Mouse (Mus musculus): ENCODE measurements at regions not wholly inside any gene's neighbourhood (a gene's known extent, or its start where the extent isn't known, plus 50 kb on each side); places are given as distances from the start of the nearest gene placed in this dataset.

- WGBS = 53% methylated on average over 3 of the region's 3 CpGs
- Histone ChIP-seq H3K36me3 (no peaks in the 10 kb centered on the region), H3K9me3 (no peaks in the 10 kb centered on the region), H3K4me3 (no peak overlapping the region), H3K4me1 (no peaks in the 10 kb centered on the region), H3K9ac (no peak overlapping the region), H3K27ac (no peak overlapping the region), H3K27me3 (replicated peaks) (no peaks in the 10 kb centered on the region), H3K4me2 (replicated peaks) (no peak overlapping the region)
- no peak for ATAC-seq (ENCODE audit: low FRiP score, low read depth)
Measured at GRCm38 (mm10) chr4:95360336-95360967, 196.9 kb upstream of the Fggy start.

GRCm38 (mm10) chr4:95364376-95365082, 192.8 kb upstream of the Fggy start:
- Histone ChIP-seq H3K4me3 (no peak overlapping the region), H3K27ac (no peak overlapping the region), H3K4me1 (no peaks in the 10 kb centered on the region), H3K9ac (no peak overlapping the region), H3K9me3 (no peaks in the 10 kb centered on the region), H3K36me3 (no peaks in the 10 kb centered on the region), H3K4me2 (replicated peaks) (no peak overlapping the region), H3K27me3 (replicated peaks) (no peaks in the 10 kb centered on the region)
- ATAC-seq (ENCODE audit: low FRiP score, low read depth) = no peak
- 93% methylated on average over 4 of the region's 4 CpGs for WGBS

GRCm38 (mm10) chr4:95376386-95376785, 180.9 kb upstream of the Fggy start:
- no peaks in the 10 kb centered on the region for H3K9me3 ChIP-seq
- ATAC-seq (ENCODE audit: low FRiP score, low read depth) = no peak
- no peaks in the 10 kb centered on the region for H3K4me1 ChIP-seq
- WGBS = 52% methylated on average over 5 of the region's 5 CpGs
- no peaks in the 10 kb centered on the region for H3K27me3 ChIP-seq (replicated peaks)
- H3K4me2 ChIP-seq (replicated peaks) = no peak overlapping the region
- H3K4me3 ChIP-seq = no peak overlapping the region
- no peak overlapping the region for H3K27ac ChIP-seq
- H3K9ac ChIP-seq = no peak overlapping the region
- H3K36me3 ChIP-seq = no peaks in the 10 kb centered on the region

- H3K9ac ChIP-seq = no peak overlapping the region
- H3K4me2 ChIP-seq (replicated peaks) = no peak overlapping the region
- H3K4me3 ChIP-seq = no peak overlapping the region
- no peak overlapping the region for H3K27ac ChIP-seq
- no peaks in the 10 kb centered on the region for H3K4me1 ChIP-seq
- 62% methylated on average over 9 of the region's 9 CpGs for whole genome bisulfite sequencing
- no peak for ATAC-seq (ENCODE audit: low FRiP score, low read depth)
- H3K9me3 ChIP-seq = no peaks in the 10 kb centered on the region
- no peaks in the 10 kb centered on the region for H3K27me3 ChIP-seq (replicated peaks)
- no peaks in the 10 kb centered on the region for H3K36me3 ChIP-seq
Measured at GRCm38 (mm10) chr4:95377222-95378134, 179.8 kb upstream of the Fggy start.

- ATAC-seq (ENCODE audit: low FRiP score, low read depth) = no peak
- Histone ChIP-seq H3K4me3 (no peak overlapping the region), H3K27ac (no peak overlapping the region), H3K27me3 (replicated peaks) (no peaks in the 10 kb centered on the region), H3K9ac (no peak overlapping the region), H3K4me2 (replicated peaks) (no peak overlapping the region), H3K36me3 (no peaks in the 10 kb centered on the region), H3K9me3 (no peaks in the 10 kb centered on the region), H3K4me1 (no peaks in the 10 kb centered on the region)
- WGBS = 93% methylated on average over 3 of the region's 3 CpGs
Measured at GRCm38 (mm10) chr4:95378645-95379044, 178.7 kb upstream of the Fggy start.

- WGBS = 90% methylated on average over 8 of the region's 8 CpGs
- H3K4me3 ChIP-seq = no peak overlapping the region
- H3K4me1 ChIP-seq = no peaks in the 10 kb centered on the region
- H3K9ac ChIP-seq = no peak overlapping the region
- no peak overlapping the region for H3K4me2 ChIP-seq (replicated peaks)
- no peak for ATAC-seq (ENCODE audit: low FRiP score, low read depth)
- H3K36me3 ChIP-seq = no peaks in the 10 kb centered on the region
- H3K27ac ChIP-seq = no peak overlapping the region
- no peaks in the 10 kb centered on the region for H3K9me3 ChIP-seq
- H3K27me3 ChIP-seq (replicated peaks) = no peaks in the 10 kb centered on the region
Measured at GRCm38 (mm10) chr4:95383216-95383892, 174.0 kb upstream of the Fggy start.

- H3K9ac ChIP-seq = no peak overlapping the region
- ATAC-seq (ENCODE audit: low FRiP score, low read depth) = no peak
- H3K36me3 ChIP-seq = no peaks in the 10 kb centered on the region
- H3K27ac ChIP-seq = no peak overlapping the region
- no peak overlapping the region for H3K4me2 ChIP-seq (replicated peaks)
- 77% methylated on average over 7 of the region's 7 CpGs for WGBS
- H3K4me3 ChIP-seq = no peak overlapping the region
- no peaks in the 10 kb centered on the region for H3K9me3 ChIP-seq
- no peaks in the 10 kb centered on the region for H3K4me1 ChIP-seq
- no peaks in the 10 kb centered on the region for H3K27me3 ChIP-seq (replicated peaks)
Measured at GRCm38 (mm10) chr4:95385552-95385951, 171.8 kb upstream of the Fggy start.

- no peaks in the 10 kb centered on the region for H3K36me3 ChIP-seq
- H3K4me1 ChIP-seq = no peaks in the 10 kb centered on the region
- no peak overlapping the region for H3K27ac ChIP-seq
- H3K9ac ChIP-seq = no peak overlapping the region
- 57% methylated on average over 2 of the region's 2 CpGs for WGBS
- H3K4me2 ChIP-seq (replicated peaks) = no peak overlapping the region
- no peak for ATAC-seq (ENCODE audit: low FRiP score, low read depth)
- H3K27me3 ChIP-seq (replicated peaks) = no peaks in the 10 kb centered on the region
- H3K4me3 ChIP-seq = no peak overlapping the region
- no peaks in the 10 kb centered on the region for H3K9me3 ChIP-seq
Measured at GRCm38 (mm10) chr4:95386021-95386420, 171.3 kb upstream of the Fggy start.

GRCm38 (mm10) chr4:95388556-95388955, 168.8 kb upstream of the Fggy start:
- no peaks in the 10 kb centered on the region for H3K4me1 ChIP-seq
- no peaks in the 10 kb centered on the region for H3K9me3 ChIP-seq
- no peak overlapping the region for H3K27ac ChIP-seq
- no peak overlapping the region for H3K9ac ChIP-seq
- no peak overlapping the region for H3K4me3 ChIP-seq
- no peak for ATAC-seq (ENCODE audit: low FRiP score, low read depth)
- H3K27me3 ChIP-seq (replicated peaks) = no peaks in the 10 kb centered on the region
- 82% methylated on average over 3 of the region's 3 CpGs for WGBS
- no peaks in the 10 kb centered on the region for H3K36me3 ChIP-seq
- H3K4me2 ChIP-seq (replicated peaks) = no peak overlapping the region

GRCm38 (mm10) chr4:95389647-95390046, 167.7 kb upstream of the Fggy start:
- Histone ChIP-seq H3K4me2 (replicated peaks) (no peak overlapping the region), H3K4me1 (no peaks in the 10 kb centered on the region), H3K9me3 (no peaks in the 10 kb centered on the region), H3K27me3 (replicated peaks) (no peaks in the 10 kb centered on the region), H3K36me3 (no peaks in the 10 kb centered on the region), H3K27ac (no peak overlapping the region), H3K9ac (no peak overlapping the region), H3K4me3 (no peak overlapping the region)
- WGBS = 50% methylated on average over 2 of the region's 2 CpGs
- no peak for ATAC-seq (ENCODE audit: low FRiP score, low read depth)

GRCm38 (mm10) chr4:95390549-95390948, 166.8 kb upstream of the Fggy start:
- H3K27ac ChIP-seq = no peak overlapping the region
- H3K27me3 ChIP-seq (replicated peaks) = no peaks in the 10 kb centered on the region
- no peak overlapping the region for H3K4me3 ChIP-seq
- H3K4me1 ChIP-seq = no peaks in the 10 kb centered on the region
- H3K9ac ChIP-seq = no peak overlapping the region
- ATAC-seq (ENCODE audit: low FRiP score, low read depth) = no peak
- H3K4me2 ChIP-seq (replicated peaks) = no peak overlapping the region
- H3K36me3 ChIP-seq = no peaks in the 10 kb centered on the region
- no peaks in the 10 kb centered on the region for H3K9me3 ChIP-seq

- H3K27ac ChIP-seq = no peak overlapping the region
- H3K4me1 ChIP-seq = no peaks in the 10 kb centered on the region
- no peak for ATAC-seq (ENCODE audit: low FRiP score, low read depth)
- H3K9me3 ChIP-seq = no peaks in the 10 kb centered on the region
- 89% methylated on average over 3 of the region's 3 CpGs for WGBS
- H3K4me2 ChIP-seq (replicated peaks) = no peak overlapping the region
- no peak overlapping the region for H3K4me3 ChIP-seq
- H3K9ac ChIP-seq = no peak overlapping the region
- no peaks in the 10 kb centered on the region for H3K27me3 ChIP-seq (replicated peaks)
- no peaks in the 10 kb centered on the region for H3K36me3 ChIP-seq
Measured at GRCm38 (mm10) chr4:95395746-95396145, 161.6 kb upstream of the Fggy start.
